8 mouse cellular contexts compared by ENCODE assay signal in the genomic region with DNA sequence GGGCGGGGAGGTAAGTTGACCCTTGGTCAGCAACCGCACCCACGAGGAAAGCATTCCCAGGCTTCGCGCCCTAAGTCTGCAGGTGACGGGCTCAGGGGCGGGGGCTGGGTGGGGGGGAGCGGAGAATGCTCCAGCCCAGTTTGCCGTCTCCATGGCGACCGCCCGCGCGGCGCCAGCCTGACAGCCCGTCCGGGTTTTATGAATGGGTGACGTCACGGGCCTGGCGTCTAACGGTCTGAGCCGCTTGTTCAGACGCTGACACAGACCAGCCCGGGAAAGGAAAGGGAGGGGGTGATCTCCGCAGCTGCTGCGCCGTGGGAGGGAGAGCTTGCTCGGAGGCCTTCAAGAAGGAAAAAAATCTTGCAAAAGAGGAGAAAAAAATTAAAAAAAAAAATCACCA. TPM values are rescaled to one million over a fixed set of nuclear protein-coding genes. Genes with fewer than 3 reads are reported as not detected.
DNase-seq lines count a peak whose midpoint lies in the region; ATAC-seq and TF ChIP-seq lines count a peak whose summit lies in the region.

No protein-coding gene starts in this region.

- no peaks in the 10 kb centered on the region for H3K27me3 ChIP-seq in embryonic facial prominence, embryonic 12.5 days
- H3K27me3 ChIP-seq in limb, embryonic 14.5 days (ENCODE audit: control insufficient read depth, insufficient read depth, low read length): no peaks in the 10 kb centered on the region
- H3K27me3 ChIP-seq in midbrain, postnatal 0 days (ENCODE audit: insufficient read depth, low read length): no peaks in the 10 kb centered on the region
- H3K27me3 ChIP-seq in splenic B cell, adult 2 months (ENCODE audit: control insufficient read depth, insufficient read depth, low read length, poor library complexity, severe bottlenecking): peaks cover 2% of the 10 kb centered on the region; the same call in 1 of the 2 replicates

- ATAC-seq in embryonic facial prominence, embryonic 12.5 days (ENCODE audit: insufficient number of reproducible peaks, insufficient read depth, low FRiP score, low TSS enrichment): peak; percentile 74
- peak; percentile 81 for ATAC-seq in limb, embryonic 14.5 days (ENCODE audit: low FRiP score, low read depth)
- ATAC-seq in midbrain, postnatal 0 days (ENCODE audit: low FRiP score): peak; percentile 90

- peak overlapping the region; percentile 90 for H3K4me2 ChIP-seq in embryonic facial prominence, embryonic 12.5 days (replicated peaks)
- H3K4me2 ChIP-seq in limb, embryonic 14.5 days (replicated peaks; ENCODE audit: low read depth, low read length, severe bottlenecking): peak overlapping the region; percentile 91
- H3K4me2 ChIP-seq in midbrain, postnatal 0 days (ENCODE audit: low read depth, low read length, poor library complexity, severe bottlenecking): peak overlapping the region; percentile 85

- no peak for TF ChIP-seq CTCF in midbrain, postnatal 0 days (IDR thresholded peaks at IDR 0.05)

- H3K36me3 ChIP-seq in embryonic facial prominence, embryonic 12.5 days: no peaks in the 10 kb centered on the region
- H3K36me3 ChIP-seq in limb, embryonic 14.5 days (ENCODE audit: control insufficient read depth, insufficient read depth, low read length): peaks cover 11% of the 10 kb centered on the region; the same call in 1 of the 2 replicates
- H3K36me3 ChIP-seq in midbrain, postnatal 0 days (ENCODE audit: insufficient read depth, low read length): no peaks in the 10 kb centered on the region
- H3K36me3 ChIP-seq in splenic B cell, adult 2 months (ENCODE audit: control insufficient read depth, insufficient read depth, low read length, poor library complexity, severe bottlenecking): no peaks in the 10 kb centered on the region

- peaks cover 31% of the 10 kb centered on the region for H3K4me1 ChIP-seq in embryonic facial prominence, embryonic 12.5 days
- H3K4me1 ChIP-seq in limb, embryonic 14.5 days (ENCODE audit: control insufficient read depth, insufficient read depth, low read length): peaks cover 22% of the 10 kb centered on the region
- peaks cover 3% of the 10 kb centered on the region; the same call in 1 of the 2 replicates for H3K4me1 ChIP-seq in midbrain, postnatal 0 days (ENCODE audit: insufficient read depth, low read length)

- H3K9ac ChIP-seq in embryonic facial prominence, embryonic 12.5 days: peak overlapping the region; percentile 27; the same call in 1 of the 2 replicates
- peak overlapping the region; percentile 92; the same call in 1 of the 2 replicates for H3K9ac ChIP-seq in limb, embryonic 14.5 days (ENCODE audit: low read depth, low read length, severe bottlenecking)
- no peak overlapping the region; the same call in 1 of the 2 replicates for H3K9ac ChIP-seq in midbrain, postnatal 0 days (replicated peaks; ENCODE audit: low read length, poor library complexity, severe bottlenecking)

- peak; percentile 46 to 57 for DNase-seq in spleen, adult 18-20 months
- DNase-seq in spleen, adult 12 weeks (ENCODE audit: low spot score): no peak
- peak; percentile 95 for DNase-seq in heart, adult 9 months (ENCODE audit: low spot score in 2 of 2)
- peak; percentile 97 for DNase-seq in kidney, adult 9 months
- peak; percentile 98 for DNase-seq in limb, embryonic 14.5 days (ENCODE audit: low spot score)
- peak; percentile 96 for DNase-seq in midbrain, postnatal 0 days (ENCODE audit: low spot score)
- peak; percentile 66 for DNase-seq in splenic B cell, adult 2 months (ENCODE audit: low read depth, low spot score)

- H3K4me3 ChIP-seq in embryonic facial prominence, embryonic 12.5 days: peak overlapping the region; percentile 68
- H3K4me3 ChIP-seq in limb, embryonic 14.5 days (replicated peaks; ENCODE audit: low read length): peak overlapping the region; percentile 88
- peak overlapping the region; percentile 45 for H3K4me3 ChIP-seq in midbrain, postnatal 0 days (ENCODE audit: low read depth, low read length)

- H3K27ac ChIP-seq in embryonic facial prominence, embryonic 12.5 days: peak overlapping the region; percentile 94
- peak overlapping the region; percentile 93 for H3K27ac ChIP-seq in limb, embryonic 14.5 days (replicated peaks; ENCODE audit: low read depth, low read length)
- H3K27ac ChIP-seq in midbrain, postnatal 0 days (ENCODE audit: low read depth, low read length): peak overlapping the region; percentile 57

- WGBS in embryonic facial prominence, embryonic 12.5 days: under 1% methylated on average over 28 of the region's 28 CpGs
- WGBS in limb, embryonic 14.5 days: 4% methylated on average over 28 of the region's 28 CpGs
- WGBS in midbrain, postnatal 0 days: under 1% methylated on average over 28 of the region's 28 CpGs

- TF ChIP-seq POLR2A in limb, embryonic 14.5 days (IDR thresholded peaks at IDR 0.05; ENCODE audit: borderline replicate concordance, extremely low read depth, insufficient read depth, insufficient read length): no peak

- H3K9me3 ChIP-seq in embryonic facial prominence, embryonic 12.5 days: no peaks in the 10 kb centered on the region
- no peaks in the 10 kb centered on the region for H3K9me3 ChIP-seq in limb, embryonic 14.5 days (ENCODE audit: control insufficient read depth, low read length)
- H3K9me3 ChIP-seq in midbrain, postnatal 0 days (ENCODE audit: low read length): no peaks in the 10 kb centered on the region

RNA-seq across cellular contexts. Expression of gene Id1, which starts 1.1 kb away (rescaled TPM):
- polyA plus RNA-seq in embryonic facial prominence, embryonic 12.5 days (2016; fragmentation: Nextera tagmentation; extraction: Ambion mirVana): 168 and 170 TPM in 2 replicates
- 444 and 565 TPM in 2 replicates for polyA plus RNA-seq in limb, embryonic 14.5 days (2012; rRNA removed)
- polyA plus RNA-seq in limb, embryonic 14.5 days (2014; fragmentation: Nextera tagmentation; extraction: Ambion mirVana): 184 and 198 TPM in 2 replicates
- 69.6 and 71.7 TPM in 2 replicates for total RNA-seq in midbrain, postnatal 0 days (2014; rRNA removed)
- 52.6 and 58.3 TPM in 2 replicates for polyA plus RNA-seq in midbrain, postnatal 0 days (2015; fragmentation: Nextera tagmentation; extraction: Ambion mirVana)

RNA-seq across cellular contexts. Expression of gene Cox4i2, which starts 19.0 kb away (rescaled TPM):
- 14.3 and 14.5 TPM in 2 replicates for polyA plus RNA-seq in embryonic facial prominence, embryonic 12.5 days (2016; fragmentation: Nextera tagmentation; extraction: Ambion mirVana)
- polyA plus RNA-seq in limb, embryonic 14.5 days (2012; rRNA removed): 21.7 and 23.7 TPM in 2 replicates
- polyA plus RNA-seq in limb, embryonic 14.5 days (2014; fragmentation: Nextera tagmentation; extraction: Ambion mirVana): 33.6 and 34.7 TPM in 2 replicates
- 2.0 and 6.8 TPM in 2 replicates for total RNA-seq in midbrain, postnatal 0 days (2014; rRNA removed)
- polyA plus RNA-seq in midbrain, postnatal 0 days (2015; fragmentation: Nextera tagmentation; extraction: Ambion mirVana): 3.3 and 4.5 TPM in 2 replicates

RNA-seq across cellular contexts. Expression of gene Mcts2, which starts 48.1 kb away (rescaled TPM):
- polyA plus RNA-seq in embryonic facial prominence, embryonic 12.5 days (2016; fragmentation: Nextera tagmentation; extraction: Ambion mirVana): 36.4 and 38.9 TPM in 2 replicates
- 11.8 and 18.6 TPM in 2 replicates for polyA plus RNA-seq in limb, embryonic 14.5 days (2012; rRNA removed)
- polyA plus RNA-seq in limb, embryonic 14.5 days (2014; fragmentation: Nextera tagmentation; extraction: Ambion mirVana): 26.8 and 27.2 TPM in 2 replicates
- 14.5 and 21.8 TPM in 2 replicates for total RNA-seq in midbrain, postnatal 0 days (2014; rRNA removed)
- polyA plus RNA-seq in midbrain, postnatal 0 days (2015; fragmentation: Nextera tagmentation; extraction: Ambion mirVana): 28.0 and 28.1 TPM in 2 replicates
